Mouse (Mus musculus) left cerebral cortex, adult 18-20 months (tissue): ENCODE results near the gene Soat2. TPM values are rescaled to one million over a fixed set of nuclear protein-coding genes. Genes with fewer than 3 reads are reported as not detected.
A peak's percentile ranks its signal among the peaks of the same experiment; 100 is the strongest.

ENCODE experiments used
- DNase-seq, 2 experiments: peaks; one replicate each; pipeline ENCODE4 v3.0.0; 2021 to 2022; ENCODE audit warnings: low spot score in 2 of 2, mixed read lengths in 1 of 2
- long read RNA-seq, 2 experiments: library from polyadenylated mRNA; stranded (forward); transcript quantifications; one replicate each; pipeline ENCODE4 v2.0.0; 2021
- total RNA-seq, 2 experiments: library from RNA; stranded (reverse); gene quantifications; 2 replicates each; pipeline ENCODE4 v1.2.3; 2021

Soat2 gene
- under 1 TPM in 1 of 2 experiments, not detected in 1; 0.30 TPM for total RNA-seq
- long read RNA-seq, experiment 1: 0 reads
- long read RNA-seq, experiment 2: 0 reads

- no peak for DNase-seq
Measured at GRCm38 (mm10) chr15:102150301-102151135, at the start of gene Soat2. Soat2 (plus strand) TSS chr15:102150526.

- DNase-seq: no peak
Measured at GRCm38 (mm10) chr15:102100996-102101671, 49.2 kb upstream of the Soat2 start.

GRCm38 (mm10) chr15:102101672-102102541, 48.4 kb upstream of the Soat2 start:
- no peak for DNase-seq

- DNase-seq: no peak
Measured at GRCm38 (mm10) chr15:102102548-102103121, 47.7 kb upstream of the Soat2 start.

- DNase-seq: no peak
Measured at GRCm38 (mm10) chr15:102103371-102103946, 46.9 kb upstream of the Soat2 start.

GRCm38 (mm10) chr15:102103947-102104555, 46.3 kb upstream of the Soat2 start:
- DNase-seq: no peak

GRCm38 (mm10) chr15:102105360-102105759, 45.0 kb upstream of the Soat2 start:
- DNase-seq: no peak

GRCm38 (mm10) chr15:102105764-102106730, 44.3 kb upstream of the Soat2 start:
- no peak for DNase-seq

GRCm38 (mm10) chr15:102106754-102107456, 43.4 kb upstream of the Soat2 start:
- DNase-seq: no peak

GRCm38 (mm10) chr15:102107689-102108573, 42.4 kb upstream of the Soat2 start:
- peak; percentile 69 to 82 for DNase-seq

- DNase-seq: peak; percentile 80 to 84
Measured at GRCm38 (mm10) chr15:102108651-102109525, 41.4 kb upstream of the Soat2 start.

GRCm38 (mm10) chr15:102110271-102110670, 40.1 kb upstream of the Soat2 start:
- no peak for DNase-seq

GRCm38 (mm10) chr15:102110701-102111494, 39.4 kb upstream of the Soat2 start:
- no peak for DNase-seq

GRCm38 (mm10) chr15:102111495-102111829, 38.9 kb upstream of the Soat2 start:
- DNase-seq: no peak

- no peak for DNase-seq
Measured at GRCm38 (mm10) chr15:102112181-102112580, 38.1 kb upstream of the Soat2 start.

- no peak for DNase-seq
Measured at GRCm38 (mm10) chr15:102112827-102113226, 37.5 kb upstream of the Soat2 start.
